Mouse (Mus musculus) forebrain, embryonic 11.5 days (tissue): ENCODE measurements around the gene Dnah3. TPM values are rescaled to one million over a fixed set of nuclear protein-coding genes. Genes with fewer than 3 reads are reported as not detected.

Source experiments
- ATAC-seq: fragments of 200-750 bp; cut with Nextera tagmentation; replicated peaks from 2 replicates; pipeline ENCODE4 v1.8.0; 2017; ENCODE audit warnings: moderate TSS enrichment; ENCODE audit not compliant: low FRiP score
- DNase-seq: peaks from one replicate; pipeline ENCODE4 v3.0.0-alpha.2; 2017; ENCODE audit warnings: low spot score
- H3K27ac ChIP-seq: fragments of 300-500 bp; sonication (generic); 2 replicates; pipeline ENCODE4 v1.5.1; 2014; ENCODE audit warnings: low read depth, low read length
- H3K27me3 ChIP-seq: fragments of 300-500 bp; sonication (generic); 2 replicates; pipeline ENCODE4 v1.6.1; 2014; ENCODE audit warnings: mild to moderate bottlenecking, low read length, mixed read lengths; ENCODE audit not compliant: control insufficient read depth, insufficient read depth
- H3K36me3 ChIP-seq: fragments of 300-500 bp; sonication (generic); 2 replicates; pipeline ENCODE4 v1.6.1; 2014; ENCODE audit warnings: mild to moderate bottlenecking, low read length, moderate library complexity, mixed read lengths; ENCODE audit not compliant: control insufficient read depth, insufficient read depth
- H3K4me1 ChIP-seq: fragments of 300-500 bp; sonication (generic); replicated peaks from 2 replicates; pipeline ENCODE4 v1.6.1; 2014; ENCODE audit warnings: low read length, mixed read lengths; ENCODE audit not compliant: control insufficient read depth, insufficient read depth
- H3K4me2 ChIP-seq: fragments of 300-500 bp; sonication (generic); 2 replicates; pipeline ENCODE4 v1.6.1; 2014; ENCODE audit warnings: low read depth, mild to moderate bottlenecking, low read length, moderate library complexity, mixed read lengths; ENCODE audit not compliant: severe bottlenecking
- H3K4me3 ChIP-seq: fragments of 300-500 bp; sonication (generic); 2 replicates; pipeline ENCODE4 v1.5.1; 2014; ENCODE audit warnings: low read depth, low read length
- H3K9ac ChIP-seq: fragments of 300-500 bp; sonication (generic); 2 replicates; pipeline ENCODE4 v1.6.1; 2014; ENCODE audit warnings: low read length
- H3K9me3 ChIP-seq: fragments of 300-500 bp; sonication (generic); 2 replicates; pipeline ENCODE4 v1.6.1; 2016; ENCODE audit warnings: low read length, mixed read lengths; ENCODE audit not compliant: control insufficient read depth
- WGBS: fragments of 180-500 bp; shearing (Covaris S2); extraction: QIAGEN DNeasy Blood & Tissue Kit; methylation state at CpG from one replicate; pipeline ENCODE4 v1.1.7; 2014; 5-methylcytosine and 5-hydroxymethylcytosine counted together
- polyA plus RNA-seq: library from polyadenylated mRNA; unstranded; fragments of >200 nt; fragmentation: Nextera tagmentation; extraction: Ambion mirVana; gene quantifications from 2 replicates; pipeline ENCODE4 v1.2.1, GENCODE M21; 2014

The Dnah3 gene
- polyA plus RNA-seq, 1 experiment from 2014 or later, result 0.07 TPM

DNA sequence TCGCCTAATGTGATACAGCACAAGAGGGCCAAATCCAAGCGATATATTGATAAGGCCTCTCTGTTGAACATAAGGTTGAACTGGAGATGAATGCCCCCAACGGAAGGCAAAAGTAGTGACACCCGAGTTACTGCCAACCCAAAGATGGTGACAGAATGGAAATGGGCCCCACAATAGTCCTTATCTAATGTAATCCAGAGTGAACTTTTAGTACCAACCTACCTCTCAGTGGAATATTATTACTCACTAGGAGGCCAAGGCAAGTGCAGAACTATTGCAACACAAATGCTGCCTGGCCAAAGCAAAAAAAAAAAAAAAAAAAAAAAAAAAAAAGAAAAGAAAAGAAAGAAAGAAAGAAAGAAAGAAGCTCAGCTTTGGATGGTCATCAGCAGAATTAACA lies 202.3 kb downstream of the Dnah3 start:
- H3K4me2 ChIP-seq, result no peak overlapping the region
- DNase-seq (no peak), ATAC-seq (no peak)
- H3K36me3 ChIP-seq, result no peaks in the 10 kb centered on the region
- no peak overlapping the region for H3K4me3 ChIP-seq
- H3K9me3 ChIP-seq, result no peaks in the 10 kb centered on the region
- H3K9ac ChIP-seq, result no peak overlapping the region
- H3K27ac ChIP-seq, result no peak overlapping the region
- peaks cover 4% of the 10 kb centered on the region; the same call in 1 of the 2 replicates for H3K4me1 ChIP-seq
- 90% methylated on average over 4 of the region's 4 CpGs for WGBS
- H3K27me3 ChIP-seq, result no peaks in the 10 kb centered on the region

DNA sequence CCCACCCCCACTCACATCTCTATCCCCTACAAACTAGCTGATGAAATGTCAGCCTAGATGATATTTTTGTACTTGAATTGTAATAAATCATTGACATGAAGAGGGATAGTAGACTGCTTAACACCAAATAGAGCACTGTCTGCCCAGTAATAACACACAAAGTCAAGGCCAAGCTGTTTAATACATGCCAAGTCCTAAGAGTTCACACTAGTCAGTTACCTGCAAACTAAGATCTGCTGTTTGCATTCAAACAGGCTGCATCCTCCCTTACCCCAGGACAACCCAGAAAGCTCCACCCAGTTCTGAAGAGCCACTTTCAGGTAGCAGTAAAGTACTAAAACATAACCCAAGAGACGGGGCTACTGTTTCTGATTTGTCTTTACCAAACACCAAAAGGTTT lies 202.9 kb downstream of the Dnah3 start:
- Histone ChIP-seq H3K4me3 (no peak overlapping the region), H3K27me3 (no peaks in the 10 kb centered on the region), H3K9ac (no peak overlapping the region), H3K36me3 (no peaks in the 10 kb centered on the region), H3K4me2 (no peak overlapping the region), H3K4me1 (peaks cover 4% of the 10 kb centered on the region; the same call in 1 of the 2 replicates), H3K27ac (no peak overlapping the region), H3K9me3 (no peaks in the 10 kb centered on the region)
- ATAC-seq (no peak), DNase-seq (no peak)
- 93% methylated on average over 1 of the region's 1 CpGs for WGBS

DNA sequence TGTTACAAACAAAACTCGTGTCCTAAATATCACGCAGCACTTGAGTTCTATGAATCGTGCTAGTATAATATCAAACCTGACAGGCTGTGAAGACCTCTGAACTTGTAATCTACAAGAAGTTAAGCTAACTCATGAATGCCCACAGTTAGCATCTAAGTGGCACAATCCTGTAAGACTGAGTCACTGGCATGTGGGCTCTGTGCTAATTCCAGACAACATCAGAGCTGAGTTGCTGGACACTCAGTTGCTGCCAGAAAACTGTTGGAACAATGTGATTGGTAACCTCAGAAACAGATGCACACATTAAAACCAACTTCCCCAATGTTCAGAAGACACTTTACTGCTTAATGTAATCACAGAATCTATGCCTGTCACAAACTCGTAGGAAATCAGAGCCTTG lies 207.2 kb downstream of the Dnah3 start:
- DNase-seq (no peak), ATAC-seq (no peak)
- H3K4me1 ChIP-seq, result no peaks in the 10 kb centered on the region
- WGBS, result 91% methylated on average over 4 of the region's 4 CpGs
- H3K27ac ChIP-seq, result no peak overlapping the region
- H3K4me3 ChIP-seq, result no peak overlapping the region
- H3K9ac ChIP-seq, result no peak overlapping the region
- H3K27me3 ChIP-seq, result no peaks in the 10 kb centered on the region
- no peak overlapping the region for H3K4me2 ChIP-seq
- no peaks in the 10 kb centered on the region for H3K9me3 ChIP-seq
- H3K36me3 ChIP-seq, result no peaks in the 10 kb centered on the region

DNA sequence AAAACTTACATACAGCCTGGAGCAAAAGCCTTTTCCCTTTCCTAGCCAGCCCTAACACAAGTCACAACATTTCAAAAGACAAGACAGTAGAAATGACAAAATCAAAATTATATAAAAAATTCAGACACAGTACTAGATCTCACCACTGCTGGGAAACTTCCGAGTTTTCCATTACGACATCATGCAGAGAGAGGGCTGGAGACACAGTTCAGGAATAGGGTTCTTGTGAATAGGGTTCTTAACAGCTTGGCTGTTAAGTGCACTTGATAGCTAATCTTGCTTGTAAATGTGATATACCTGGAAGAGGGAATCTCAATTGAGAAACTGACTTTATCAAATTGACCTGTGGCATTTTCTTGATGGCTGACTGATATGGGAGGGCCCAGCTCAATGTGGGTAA lies 213.9 kb downstream of the Dnah3 start:
- Histone ChIP-seq H3K27me3 (no peaks in the 10 kb centered on the region), H3K9me3 (no peaks in the 10 kb centered on the region), H3K36me3 (no peaks in the 10 kb centered on the region), H3K27ac (no peak overlapping the region), H3K4me2 (no peak overlapping the region), H3K4me3 (no peak overlapping the region), H3K4me1 (no peaks in the 10 kb centered on the region), H3K9ac (no peak overlapping the region)
- DNase-seq (no peak), ATAC-seq (no peak)
- WGBS, result 88% methylated on average over 2 of the region's 2 CpGs

DNA sequence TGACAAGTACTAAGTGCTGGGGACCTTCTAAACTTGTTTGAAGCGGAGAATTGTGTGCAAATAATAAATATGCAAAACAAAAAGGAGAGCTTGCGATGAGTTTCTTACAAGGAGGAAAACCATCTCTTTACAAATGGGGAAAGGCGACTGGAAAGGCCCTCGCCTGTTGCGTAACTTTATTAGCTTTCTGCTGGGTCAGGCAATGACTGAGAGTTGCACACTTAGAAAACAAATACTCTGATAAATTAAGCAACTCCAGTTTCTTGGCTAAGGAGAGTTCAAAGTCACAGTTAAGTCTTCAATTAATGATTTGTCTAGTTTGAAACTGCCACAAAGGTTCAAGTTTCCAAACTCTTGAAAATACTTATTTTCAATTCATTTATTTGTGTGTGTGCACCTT lies 214.7 kb downstream of the Dnah3 start:
- ATAC-seq (no peak), DNase-seq (no peak)
- WGBS, result 92% methylated on average over 5 of the region's 5 CpGs
- Histone ChIP-seq H3K4me1 (no peaks in the 10 kb centered on the region), H3K9ac (no peak overlapping the region), H3K27ac (no peak overlapping the region), H3K36me3 (no peaks in the 10 kb centered on the region), H3K9me3 (no peaks in the 10 kb centered on the region), H3K4me2 (no peak overlapping the region), H3K4me3 (no peak overlapping the region), H3K27me3 (no peaks in the 10 kb centered on the region)

DNA sequence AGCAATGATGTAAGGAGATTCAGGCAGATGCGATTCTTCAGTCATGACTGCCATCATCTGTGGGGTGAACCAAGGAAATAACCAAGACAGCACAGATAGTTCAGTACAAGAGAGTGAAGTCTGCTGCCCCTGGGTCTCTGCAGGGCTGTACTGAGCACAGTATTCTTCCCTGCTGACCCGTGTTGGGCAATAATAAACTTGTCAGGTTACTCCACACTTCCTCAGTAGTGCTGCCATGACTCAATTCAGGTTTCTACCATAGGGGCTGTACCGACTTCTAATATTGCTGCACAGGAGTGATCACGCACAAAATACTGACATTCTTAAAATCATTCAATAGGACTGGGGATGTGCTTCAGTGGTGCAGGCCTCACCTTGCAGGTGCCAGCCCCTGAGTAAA lies 215.9 kb downstream of the Dnah3 start:
- Histone ChIP-seq H3K36me3 (no peaks in the 10 kb centered on the region), H3K27ac (no peak overlapping the region), H3K4me2 (no peak overlapping the region), H3K4me1 (no peaks in the 10 kb centered on the region), H3K9me3 (no peaks in the 10 kb centered on the region), H3K9ac (no peak overlapping the region), H3K27me3 (no peaks in the 10 kb centered on the region), H3K4me3 (no peak overlapping the region)
- WGBS, result 90% methylated on average over 4 of the region's 4 CpGs
- ATAC-seq (no peak), DNase-seq (no peak)

DNA sequence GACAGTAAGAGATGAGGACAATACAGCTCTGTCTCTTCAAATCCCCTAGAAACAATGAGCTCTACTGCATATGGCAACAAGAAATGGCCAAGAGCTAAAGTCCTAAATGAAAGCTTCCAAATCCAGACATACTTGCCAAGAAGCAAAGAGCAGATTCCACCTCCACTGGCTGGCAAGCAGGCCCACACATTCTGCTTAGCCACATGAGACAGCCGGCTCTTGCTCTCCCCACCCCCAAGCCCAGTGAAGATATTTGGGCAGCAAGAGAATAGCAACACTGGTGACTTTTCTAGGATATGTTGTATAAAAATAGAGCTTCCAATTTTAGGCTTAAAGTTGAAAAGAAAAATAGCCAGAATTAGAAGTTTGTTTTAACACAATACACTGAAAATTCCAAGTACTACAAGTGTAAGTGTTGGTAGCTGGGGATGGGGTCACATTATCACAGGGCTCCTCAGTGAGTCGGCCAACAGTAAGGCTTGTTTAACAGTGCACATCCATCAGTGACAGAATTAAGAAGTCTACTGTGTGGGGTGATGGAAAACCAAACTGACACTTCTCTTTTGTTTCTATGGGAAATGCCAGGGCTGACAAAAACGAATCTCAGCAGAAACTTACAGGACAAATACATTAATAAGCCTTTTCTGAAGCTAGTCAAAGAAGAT lies 219.2 kb downstream of the Dnah3 start:
- Histone ChIP-seq H3K4me2 (no peak overlapping the region), H3K4me1 (no peaks in the 10 kb centered on the region), H3K9me3 (no peaks in the 10 kb centered on the region), H3K9ac (no peak overlapping the region), H3K27ac (no peak overlapping the region), H3K27me3 (no peaks in the 10 kb centered on the region), H3K36me3 (no peaks in the 10 kb centered on the region), H3K4me3 (no peak overlapping the region)
- 75% methylated on average over 3 of the region's 3 CpGs for WGBS
- ATAC-seq, result no peak
- no peak for DNase-seq

DNA sequence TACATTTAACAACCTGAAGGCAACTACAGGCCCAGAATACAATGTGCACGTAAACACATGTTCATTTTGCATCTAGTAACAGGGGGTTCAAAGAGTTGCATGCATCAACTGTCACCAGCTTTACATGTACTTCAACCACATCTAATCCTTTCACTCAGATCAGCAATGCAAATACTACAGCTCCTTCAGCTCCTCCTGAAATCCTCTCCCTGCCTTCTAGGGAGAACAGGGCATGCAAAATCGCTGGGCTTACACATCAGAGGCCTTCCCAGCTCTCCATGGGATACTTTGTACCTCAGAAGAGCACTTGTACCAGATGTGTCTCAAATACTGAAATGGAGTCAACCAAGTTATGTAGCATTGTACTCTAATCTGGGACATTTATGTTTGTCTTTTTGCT lies 222.0 kb downstream of the Dnah3 start:
- Histone ChIP-seq H3K9me3 (no peaks in the 10 kb centered on the region), H3K4me2 (no peak overlapping the region), H3K4me3 (no peak overlapping the region), H3K27me3 (no peaks in the 10 kb centered on the region), H3K9ac (no peak overlapping the region), H3K4me1 (no peaks in the 10 kb centered on the region), H3K27ac (no peak overlapping the region), H3K36me3 (no peaks in the 10 kb centered on the region)
- no peak for DNase-seq
- no peak for ATAC-seq
- WGBS, result 48% methylated on average over 2 of the region's 2 CpGs
